ENCODE assay signal across 17 mouse cellular contexts in the genomic region with DNA sequence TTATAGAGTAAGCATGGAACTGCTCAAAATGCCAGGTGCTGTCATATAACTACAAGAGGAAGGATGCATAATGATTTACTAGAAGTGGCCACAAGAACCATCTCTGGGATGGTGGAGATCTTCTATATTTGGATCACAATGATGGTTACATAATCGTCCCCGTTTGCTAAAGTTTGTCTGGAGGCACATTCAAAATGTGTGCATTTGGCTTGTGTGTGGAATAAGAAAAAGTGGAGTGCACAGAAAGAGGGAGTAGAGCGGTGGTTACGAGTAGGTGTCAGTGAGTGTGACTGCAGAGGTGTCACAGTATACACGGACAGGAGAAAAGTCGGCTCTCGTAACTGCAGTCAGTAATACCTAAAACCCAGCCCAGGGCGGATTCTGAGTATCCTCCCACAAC.
"Had no signal": no experiment of that assay in that cellular context is flagged by ENCODE, and none has a peak within 500 bp of the region (broad histone marks: within the 10 kb centered on the region; RNA-seq: fewer than 3 reads in every experiment).

No protein-coding gene starts in this region.

- H3K27me3 ChIP-seq: limb, embryonic 12.5 days; liver, embryonic 13.5 days; lung, embryonic 15.5 days; megakaryocyte, embryonic 14.5 days; midbrain, embryonic 12.5 days; stomach, embryonic 15.5 days had no signal

- H3K4me3 ChIP-seq: limb, embryonic 12.5 days; liver, embryonic 13.5 days; lung, embryonic 15.5 days; megakaryocyte, embryonic 14.5 days; midbrain, embryonic 12.5 days; stomach, embryonic 15.5 days had no signal

- H3K9ac ChIP-seq: limb, embryonic 12.5 days; liver, embryonic 13.5 days; liver, postnatal 0 days; lung, embryonic 15.5 days; midbrain, embryonic 12.5 days; stomach, embryonic 15.5 days had no signal

- H3K27ac ChIP-seq: limb, embryonic 12.5 days; liver, embryonic 13.5 days; lung, embryonic 15.5 days; macrophage; midbrain, embryonic 12.5 days; stomach, embryonic 15.5 days had no signal

- DNase-seq: kidney, adult 8-10 months; kidney, postnatal 25 days; liver; liver, embryonic 13.5 days; liver, postnatal 0 days; lung, postnatal 14 days; right cerebral cortex, postnatal 4 days; spleen, adult 18-20 months; thymus, postnatal 36 days had no signal

- H3K36me3 ChIP-seq: limb, embryonic 12.5 days; liver, embryonic 13.5 days; lung, embryonic 15.5 days; midbrain, embryonic 12.5 days; stomach, embryonic 15.5 days had no signal

- H3K9me3 ChIP-seq: limb, embryonic 12.5 days; liver, embryonic 13.5 days; lung, embryonic 15.5 days; megakaryocyte, embryonic 14.5 days; midbrain, embryonic 12.5 days; stomach, embryonic 15.5 days had no signal

- H3K4me2 ChIP-seq: limb, embryonic 12.5 days; liver, embryonic 13.5 days; lung, embryonic 15.5 days; midbrain, embryonic 12.5 days; stomach, embryonic 15.5 days had no signal

- H3K4me1 ChIP-seq: liver, embryonic 13.5 days; lung, embryonic 15.5 days; megakaryocyte, embryonic 14.5 days; stomach, embryonic 15.5 days had no signal

- ATAC-seq: inflammation-experienced regulatory T-cells, adult 6 months; intestine, postnatal 0 days; liver, postnatal 0 days had no signal
